Mouse (Mus musculus): ENCODE results near the gene Rnf34.

Rnf34 gene

DNA sequence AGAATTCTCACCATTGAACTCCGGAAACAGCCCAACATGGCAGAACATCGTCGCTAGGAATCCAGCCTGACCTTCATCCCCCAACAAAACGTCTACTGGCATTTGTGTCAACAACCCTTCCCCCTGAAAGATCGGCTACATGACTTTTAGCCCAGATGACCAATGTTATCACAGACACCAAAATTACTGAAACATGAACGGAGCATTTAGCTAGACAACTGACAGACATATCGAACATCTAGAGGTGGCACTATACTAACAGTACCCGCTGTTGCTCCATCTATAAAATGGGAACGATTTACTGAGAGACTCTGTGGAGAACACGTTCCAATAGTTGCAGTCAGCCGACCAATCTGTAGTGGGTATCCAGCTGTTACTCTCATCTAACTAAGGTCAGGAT is 51.3 kb downstream of the Rnf34 start:
- DNase-seq: no peak

DNA sequence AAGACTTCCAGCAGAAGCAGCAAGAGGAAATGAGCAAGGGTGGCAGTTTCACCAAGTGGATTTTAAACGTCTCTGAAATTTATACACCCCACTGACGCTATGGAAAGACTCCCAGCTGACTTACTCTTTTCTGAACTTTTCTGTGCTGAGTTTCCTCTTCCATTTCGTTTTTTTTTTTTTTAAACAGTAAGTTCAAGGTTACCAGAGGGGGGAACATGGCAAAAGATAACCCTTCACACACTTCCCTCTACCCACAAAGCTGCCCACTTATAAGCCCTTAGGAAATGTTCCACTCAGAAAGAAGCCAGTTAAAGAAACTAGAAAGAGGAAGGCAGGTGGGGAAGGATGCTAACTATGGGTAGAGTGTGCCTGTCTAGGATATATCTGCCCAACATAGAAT is 51.8 kb downstream of the Rnf34 start:
- no peak for DNase-seq

DNA sequence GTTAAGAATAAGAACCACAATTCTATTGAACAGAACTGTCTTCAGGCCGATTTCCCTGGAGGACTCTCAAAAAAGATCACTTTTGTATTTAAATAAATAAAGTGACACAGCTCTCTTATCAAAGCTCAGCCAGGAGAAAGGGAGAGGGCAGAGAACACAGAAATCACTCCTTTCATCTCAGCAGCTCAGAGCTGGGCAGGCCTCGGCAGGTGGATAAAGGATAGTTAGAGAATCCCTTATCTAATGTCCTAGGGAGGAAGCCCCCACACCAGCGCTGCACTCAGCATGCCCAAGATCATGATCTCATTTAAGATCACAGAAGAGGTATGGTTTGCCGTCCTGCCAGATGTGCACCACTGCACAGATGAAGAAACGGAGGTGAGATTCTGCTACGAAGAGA is 52.4 kb downstream of the Rnf34 start:
- no peak for DNase-seq

DNA sequence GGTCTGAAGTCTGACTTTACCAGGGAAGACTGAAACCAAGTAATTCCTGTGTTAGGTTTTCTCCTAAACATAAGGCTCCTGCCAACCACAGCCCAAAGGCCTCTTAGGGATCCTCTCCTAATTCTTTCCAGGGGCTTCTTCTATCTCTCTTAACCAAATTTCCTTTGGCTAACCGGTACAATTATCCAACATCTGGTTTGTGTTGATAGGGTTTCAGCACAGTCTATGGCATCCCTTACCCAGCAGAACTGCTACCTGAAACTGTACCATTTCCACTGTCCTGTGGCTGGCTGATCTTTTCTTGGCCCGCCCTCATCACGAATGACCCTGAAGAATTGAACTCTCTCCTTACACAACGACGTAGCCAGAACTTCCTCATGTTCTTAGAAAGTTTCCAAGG is 53.3 kb downstream of the Rnf34 start:
- no peak for DNase-seq

DNA sequence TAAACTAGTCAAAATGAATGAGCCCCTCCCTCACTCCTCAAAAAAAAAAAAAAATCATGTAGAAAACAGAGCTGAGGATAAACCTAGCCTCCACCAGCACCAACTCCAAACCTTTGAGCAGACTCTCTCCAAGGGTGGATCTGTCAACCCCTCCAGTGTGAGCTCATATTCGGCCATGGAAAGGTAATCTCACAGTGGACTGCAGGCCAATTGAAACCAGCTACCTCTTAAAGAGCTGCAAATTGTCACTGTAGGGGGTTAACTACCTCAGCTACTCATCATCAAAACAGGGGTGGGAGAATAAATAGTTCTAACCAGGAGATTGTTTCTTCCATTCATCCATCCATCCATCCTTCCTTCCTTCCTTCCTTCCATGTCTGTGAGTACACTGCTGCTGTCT is 57.3 kb downstream of the Rnf34 start:
- DNase-seq: no peak

DNA sequence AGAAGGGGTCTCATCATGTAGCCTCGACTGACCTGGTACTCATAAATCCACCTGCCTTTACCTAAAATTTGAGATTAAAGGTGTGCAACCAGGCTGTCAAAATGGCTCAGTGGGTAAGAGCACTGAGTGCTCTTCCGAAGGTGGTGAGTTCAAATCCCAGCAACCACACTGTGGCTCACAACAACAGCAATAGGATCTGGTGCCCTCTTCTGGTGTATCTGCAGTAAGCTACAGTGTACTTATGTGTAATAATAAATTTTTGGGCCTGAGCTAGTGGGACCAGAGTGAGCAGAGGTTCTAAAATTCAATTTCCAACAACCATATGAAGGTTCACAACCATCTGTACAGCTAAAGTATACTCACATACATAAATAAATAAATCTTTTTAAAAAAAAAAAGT is 58.2 kb downstream of the Rnf34 start:
- no peak for DNase-seq

DNA sequence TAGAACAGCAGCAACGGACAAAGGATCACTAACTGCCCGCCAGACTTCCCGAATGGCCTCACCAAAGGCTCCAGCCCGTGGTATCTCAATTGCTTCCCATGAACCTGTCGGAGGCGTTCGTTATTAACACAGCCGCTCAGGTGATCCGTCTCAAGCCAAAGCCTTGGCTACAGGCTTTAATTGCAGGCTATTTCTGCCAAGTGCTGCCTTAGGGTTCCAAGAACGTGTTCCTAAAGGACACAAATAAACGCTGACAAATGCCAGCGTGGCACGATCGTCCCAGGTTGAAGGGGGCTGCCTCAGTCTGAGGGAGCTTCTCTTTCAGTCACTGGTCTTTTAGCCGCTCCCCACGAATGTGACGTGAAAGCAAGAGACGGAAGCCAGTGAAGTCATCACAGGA is 59.6 kb downstream of the Rnf34 start:
- DNase-seq: no peak

DNA sequence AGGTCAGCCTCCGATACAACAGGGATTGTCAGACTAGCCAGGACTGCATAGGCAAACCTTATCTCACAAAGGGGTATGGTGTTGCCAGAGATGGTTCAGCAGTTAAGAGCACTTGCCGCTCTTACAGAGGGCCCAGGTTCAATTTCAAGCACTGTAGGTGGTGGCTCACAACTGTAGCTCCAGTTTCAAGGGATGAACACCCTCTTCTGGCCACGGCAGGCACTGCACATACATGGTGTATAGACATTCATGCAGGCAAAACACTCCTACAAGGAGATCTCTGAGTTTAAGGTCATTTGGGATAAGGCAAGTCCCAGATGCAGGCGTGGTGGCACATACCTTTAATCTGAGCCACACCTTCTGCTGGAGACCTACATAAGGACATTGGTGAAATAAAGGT is 63.0 kb downstream of the Rnf34 start:
- DNase-seq: no peak

DNA sequence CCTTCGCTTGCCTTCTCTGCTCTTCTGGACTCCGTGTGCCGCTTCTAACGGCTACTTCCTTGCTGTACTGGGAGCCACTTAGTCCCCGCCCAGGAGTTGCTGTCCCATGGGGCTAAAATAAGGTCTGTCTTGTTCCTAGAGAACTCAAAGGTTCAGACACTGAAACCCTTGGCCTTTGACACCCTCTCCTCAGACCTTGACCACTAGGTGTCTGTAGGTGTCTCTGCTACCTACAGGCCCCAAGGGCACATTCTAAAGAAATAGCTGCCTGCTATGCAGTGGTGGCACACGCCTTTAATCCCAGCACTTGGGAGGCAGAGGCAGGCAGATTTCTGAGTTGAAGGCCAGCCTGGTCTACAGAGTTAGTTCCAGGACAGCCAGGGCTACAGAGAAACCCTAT is 66.3 kb downstream of the Rnf34 start:
- DNase-seq: no peak

DNA sequence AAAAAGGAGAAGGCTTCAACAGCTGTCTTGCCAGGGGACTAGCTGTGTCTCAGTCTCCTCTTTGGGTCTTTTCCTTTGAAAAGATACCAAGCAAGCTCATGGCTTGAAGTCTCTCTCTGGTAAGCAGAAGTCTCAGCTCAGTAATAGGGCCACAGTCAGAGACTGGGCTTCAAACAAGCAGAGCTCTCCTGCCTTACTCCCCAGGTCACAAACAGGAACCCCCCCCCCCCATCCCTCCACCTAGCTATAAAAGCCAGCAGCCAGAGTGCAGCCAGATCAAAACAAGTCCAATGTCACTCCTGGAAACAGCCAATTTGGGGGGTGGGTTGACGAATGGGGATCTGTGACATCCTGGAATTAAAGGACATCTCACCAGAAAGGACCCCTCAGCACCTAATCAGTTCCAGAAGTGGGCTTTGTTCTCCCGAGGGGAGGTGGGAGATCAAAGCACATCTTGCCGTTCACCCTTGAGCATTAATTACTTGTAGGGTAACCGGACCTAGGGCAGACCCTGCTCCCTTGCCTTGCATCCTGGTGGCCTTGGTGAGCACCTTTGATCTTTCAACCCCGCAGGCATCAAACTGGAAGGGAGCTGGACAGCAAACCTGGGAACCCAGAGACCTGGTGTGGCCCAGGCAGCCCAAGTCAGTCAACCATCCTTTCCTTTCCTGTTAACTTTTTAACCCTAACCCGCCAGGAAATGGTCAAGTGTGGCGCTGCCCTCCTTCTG is 68.3 kb downstream of the Rnf34 start:
- DNase-seq: no peak

DNA sequence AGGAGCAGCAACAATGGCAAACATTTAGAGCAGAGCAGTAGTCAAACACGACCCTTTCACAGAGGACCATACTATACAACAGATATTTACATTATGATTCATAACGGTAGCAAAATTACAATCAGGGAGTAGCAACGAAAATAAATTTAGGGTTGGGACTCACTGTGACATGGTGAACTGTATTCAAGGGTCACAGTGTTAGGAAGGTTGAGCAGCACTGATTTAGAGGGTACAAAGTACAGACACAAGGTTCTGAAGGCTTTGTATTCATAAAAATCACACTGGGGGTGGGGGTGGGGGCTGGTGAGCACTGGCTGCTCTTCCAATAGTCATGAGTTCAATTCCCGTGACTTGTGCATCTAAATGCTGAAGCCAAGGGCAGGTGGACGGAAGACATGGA is 70.7 kb downstream of the Rnf34 start:
- no peak for DNase-seq
